Mouse (Mus musculus) lung, adult 18-20 months (tissue): ENCODE results near the gene Slc45a3.

Experiments used
- DNase-seq, 2 experiments: peaks; one replicate each; pipeline ENCODE4 v3.0.0; 2022; ENCODE audit warnings: mixed read lengths in 2 of 2

Slc45a3 gene

GRCm38 (mm10) chr1:131962606-131963084 lies at the start of gene Slc45a3:
Gene Slc45a3, plus strand, starts transcription at chr1:131962967.
- peak; percentile 40 to 48 for DNase-seq

- no peak for DNase-seq
These were observed 45.1 kb upstream of the Slc45a3 start for GRCm38 (mm10) chr1:131917634-131918033.

- no peak for DNase-seq
These were observed 43.7 kb upstream of the Slc45a3 start for GRCm38 (mm10) chr1:131919052-131919451.

- DNase-seq, result no peak
These were observed 40.7 kb upstream of the Slc45a3 start for GRCm38 (mm10) chr1:131922100-131922499.

GRCm38 (mm10) chr1:131933471-131933870 lies 29.3 kb upstream of the Slc45a3 start:
- DNase-seq, result no peak

- DNase-seq, result peak; percentile 58 to 75
These were observed 25.0 kb upstream of the Slc45a3 start for GRCm38 (mm10) chr1:131937659-131938305.

GRCm38 (mm10) chr1:131938811-131939210 lies 24.0 kb upstream of the Slc45a3 start:
- peak; percentile 70 to 81 for DNase-seq

GRCm38 (mm10) chr1:131940711-131941244 lies 22.0 kb upstream of the Slc45a3 start:
- no peak for DNase-seq

- DNase-seq, result no peak
These were observed 21.3 kb upstream of the Slc45a3 start for GRCm38 (mm10) chr1:131941501-131941900.

- no peak for DNase-seq
These were observed 19.9 kb upstream of the Slc45a3 start for GRCm38 (mm10) chr1:131942621-131943590.

- DNase-seq, result no peak
These were observed 16.9 kb upstream of the Slc45a3 start for GRCm38 (mm10) chr1:131945674-131946440.

- no peak for DNase-seq
These were observed 16.1 kb upstream of the Slc45a3 start for GRCm38 (mm10) chr1:131946462-131947215.

GRCm38 (mm10) chr1:131947997-131948525 lies 14.7 kb upstream of the Slc45a3 start:
- no peak for DNase-seq

GRCm38 (mm10) chr1:131954242-131954865 lies 8.4 kb upstream of the Slc45a3 start:
- DNase-seq, result no peak

- no peak for DNase-seq
These were observed 7.5 kb upstream of the Slc45a3 start for GRCm38 (mm10) chr1:131955131-131955757.

GRCm38 (mm10) chr1:131957416-131957815 lies 5.4 kb upstream of the Slc45a3 start:
- no peak for DNase-seq

- no peak for DNase-seq
These were observed 1.8 kb upstream of the Slc45a3 start for GRCm38 (mm10) chr1:131961004-131961403.

- no peak for DNase-seq
These were observed 551 bp downstream of the Slc45a3 start for GRCm38 (mm10) chr1:131963085-131963951.

GRCm38 (mm10) chr1:131964100-131964499 lies 1.3 kb downstream of the Slc45a3 start:
- no peak for DNase-seq

GRCm38 (mm10) chr1:131964580-131964979 lies 1.8 kb downstream of the Slc45a3 start:
- no peak for DNase-seq
